Mouse (Mus musculus) cerebellum, adult 9-10 months (tissue): ENCODE measurements around the gene Mccc1.

Experiments
- DNase-seq: peaks from one replicate; pipeline ENCODE4 v3.0.0; 2022

The Mccc1 gene

GRCm38 (mm10) chr3:36000275-36001239 lies at the start of gene Mccc1:
Mccc1 (minus strand) TSS chr3:36000678.
- peak; percentile 97 for DNase-seq

GRCm38 (mm10) chr3:36049106-36049505 lies 48.6 kb upstream of the Mccc1 start:
- DNase-seq = no peak

GRCm38 (mm10) chr3:36045086-36045485 lies 44.6 kb upstream of the Mccc1 start:
- DNase-seq = no peak

- DNase-seq = no peak
These were observed 44.0 kb upstream of the Mccc1 start for GRCm38 (mm10) chr3:36044520-36044919.

GRCm38 (mm10) chr3:36031740-36032510 lies 31.4 kb upstream of the Mccc1 start:
- DNase-seq = no peak

GRCm38 (mm10) chr3:36029993-36030392 lies 29.5 kb upstream of the Mccc1 start:
- DNase-seq = no peak

- no peak for DNase-seq
These were observed 25.3 kb upstream of the Mccc1 start for GRCm38 (mm10) chr3:36025732-36026131.

GRCm38 (mm10) chr3:36011239-36011638 lies 10.8 kb upstream of the Mccc1 start:
- DNase-seq = no peak

GRCm38 (mm10) chr3:36008411-36009154 lies 8.1 kb upstream of the Mccc1 start:
- DNase-seq = no peak

GRCm38 (mm10) chr3:36004028-36004895 lies 3.8 kb upstream of the Mccc1 start:
- DNase-seq = peak; percentile 70

GRCm38 (mm10) chr3:35994552-35995531 lies 5.6 kb downstream of the Mccc1 start:
- DNase-seq = no peak

- no peak for DNase-seq
These were observed 9.8 kb downstream of the Mccc1 start for GRCm38 (mm10) chr3:35990715-35991114.

GRCm38 (mm10) chr3:35988031-35988430 lies 12.4 kb downstream of the Mccc1 start:
- DNase-seq = no peak

GRCm38 (mm10) chr3:35986266-35986665 lies 14.2 kb downstream of the Mccc1 start:
- no peak for DNase-seq

- no peak for DNase-seq
These were observed 26.9 kb downstream of the Mccc1 start for GRCm38 (mm10) chr3:35973551-35973950.

GRCm38 (mm10) chr3:35972985-35973384 lies 27.5 kb downstream of the Mccc1 start:
- peak; percentile 34 for DNase-seq

- no peak for DNase-seq
These were observed 29.3 kb downstream of the Mccc1 start for GRCm38 (mm10) chr3:35971149-35971548.

- no peak for DNase-seq
These were observed 30.0 kb downstream of the Mccc1 start for GRCm38 (mm10) chr3:35970441-35970840.

- no peak for DNase-seq
These were observed 33.0 kb downstream of the Mccc1 start for GRCm38 (mm10) chr3:35967366-35967921.

- DNase-seq = no peak
These were observed 34.0 kb downstream of the Mccc1 start for GRCm38 (mm10) chr3:35966493-35966892.
